Mouse (Mus musculus): ENCODE measurements at regions not wholly inside any gene's neighbourhood (a gene's known extent, or its start where the extent isn't known, plus 50 kb on each side); places are given as distances from the start of the nearest gene placed in this dataset.

- no peak for DNase-seq (ENCODE audit: low spot score)
- WGBS: 73% methylated on average over 13 of the region's 13 CpGs
- Histone ChIP-seq H3K27ac (replicated peaks) (no peak overlapping the region), H3K4me3 (no peak overlapping the region), H3K27me3 (replicated peaks; ENCODE audit: low read depth, poor library complexity, severe bottlenecking) (no peaks in the 10 kb centered on the region), H3K4me1 (peaks cover 3% of the 10 kb centered on the region; the same call in 1 of the 2 replicates), H3K36me3 (replicated peaks) (no peaks in the 10 kb centered on the region), H3K9me3 (no peaks in the 10 kb centered on the region)
Measured at GRCm38 (mm10) chr1:42472495-42473230, 222.9 kb upstream of the Pou3f3 start.

GRCm38 (mm10) chr1:42474197-42474596, 221.4 kb upstream of the Pou3f3 start:
- Histone ChIP-seq H3K4me3 (no peak overlapping the region), H3K4me1 (no peaks in the 10 kb centered on the region), H3K36me3 (replicated peaks) (no peaks in the 10 kb centered on the region), H3K9me3 (no peaks in the 10 kb centered on the region), H3K27ac (replicated peaks) (no peak overlapping the region), H3K27me3 (replicated peaks; ENCODE audit: low read depth, poor library complexity, severe bottlenecking) (no peaks in the 10 kb centered on the region)
- DNase-seq (ENCODE audit: low spot score): no peak
- 79% methylated on average over 8 of the region's 8 CpGs for WGBS

- Histone ChIP-seq H3K4me1 (no peaks in the 10 kb centered on the region), H3K4me3 (no peak overlapping the region), H3K36me3 (replicated peaks) (no peaks in the 10 kb centered on the region), H3K27me3 (replicated peaks; ENCODE audit: low read depth, poor library complexity, severe bottlenecking) (no peaks in the 10 kb centered on the region), H3K27ac (replicated peaks) (no peak overlapping the region), H3K9me3 (no peaks in the 10 kb centered on the region)
- 94% methylated on average over 1 of the region's 1 CpGs for WGBS
- DNase-seq (ENCODE audit: low spot score): no peak
Measured at GRCm38 (mm10) chr1:42474831-42475230, 220.7 kb upstream of the Pou3f3 start.

GRCm38 (mm10) chr1:42475629-42476028, 219.9 kb upstream of the Pou3f3 start:
- DNase-seq (ENCODE audit: low spot score): no peak
- WGBS: 86% methylated on average over 2 of the region's 2 CpGs
- no peak overlapping the region for H3K4me3 ChIP-seq

GRCm38 (mm10) chr1:42480348-42480920, 215.1 kb upstream of the Pou3f3 start:
- no peaks in the 10 kb centered on the region for H3K27me3 ChIP-seq (replicated peaks; ENCODE audit: low read depth, poor library complexity, severe bottlenecking)

More at GRCm38 (mm10) chr1:42475629-42476028, 219.9 kb upstream of the Pou3f3 start:
- no peaks in the 10 kb centered on the region for H3K9me3 ChIP-seq
- no peaks in the 10 kb centered on the region for H3K4me1 ChIP-seq
- H3K27ac ChIP-seq (replicated peaks): no peak overlapping the region
- H3K36me3 ChIP-seq (replicated peaks): no peaks in the 10 kb centered on the region
- H3K27me3 ChIP-seq (replicated peaks; ENCODE audit: low read depth, poor library complexity, severe bottlenecking): no peaks in the 10 kb centered on the region

GRCm38 (mm10) chr1:42489563-42489962, 206.0 kb upstream of the Pou3f3 start:
- Histone ChIP-seq H3K27ac (replicated peaks) (no peak overlapping the region), H3K9me3 (no peaks in the 10 kb centered on the region), H3K4me1 (peaks cover 19% of the 10 kb centered on the region), H3K36me3 (replicated peaks) (no peaks in the 10 kb centered on the region), H3K4me3 (no peak overlapping the region), H3K27me3 (replicated peaks; ENCODE audit: low read depth, poor library complexity, severe bottlenecking) (peaks cover 48% of the 10 kb centered on the region)
- DNase-seq (ENCODE audit: low spot score): no peak
- WGBS: 57% methylated on average over 5 of the region's 5 CpGs

More at GRCm38 (mm10) chr1:42480348-42480920, 215.1 kb upstream of the Pou3f3 start:
- WGBS: 88% methylated on average over 8 of the region's 8 CpGs
- H3K9me3 ChIP-seq: no peaks in the 10 kb centered on the region
- H3K36me3 ChIP-seq (replicated peaks): no peaks in the 10 kb centered on the region
- no peak for DNase-seq (ENCODE audit: low spot score)
- no peak overlapping the region for H3K4me3 ChIP-seq
- no peaks in the 10 kb centered on the region for H3K4me1 ChIP-seq
- H3K27ac ChIP-seq (replicated peaks): no peak overlapping the region

- WGBS: 9% methylated on average over 11 of the region's 11 CpGs
- Histone ChIP-seq H3K27me3 (replicated peaks; ENCODE audit: low read depth, poor library complexity, severe bottlenecking) (peaks cover 49% of the 10 kb centered on the region), H3K9me3 (no peaks in the 10 kb centered on the region), H3K4me3 (peak overlapping the region; percentile 55), H3K27ac (replicated peaks) (peak overlapping the region; percentile 78), H3K36me3 (replicated peaks) (no peaks in the 10 kb centered on the region), H3K4me1 (peaks cover 19% of the 10 kb centered on the region)
- DNase-seq (ENCODE audit: low spot score): peak; percentile 56
Measured at GRCm38 (mm10) chr1:42490856-42491643, 204.5 kb upstream of the Pou3f3 start.

- peaks cover 19% of the 10 kb centered on the region for H3K4me1 ChIP-seq
- no peaks in the 10 kb centered on the region for H3K9me3 ChIP-seq
- peak overlapping the region; percentile 78 for H3K27ac ChIP-seq (replicated peaks)
- peaks cover 56% of the 10 kb centered on the region for H3K27me3 ChIP-seq (replicated peaks; ENCODE audit: low read depth, poor library complexity, severe bottlenecking)
- peak overlapping the region; percentile 55 for H3K4me3 ChIP-seq
- WGBS: 2% methylated on average over 35 of the region's 35 CpGs
- DNase-seq (ENCODE audit: low spot score): peak; percentile 70
- no peaks in the 10 kb centered on the region for H3K36me3 ChIP-seq (replicated peaks)
Measured at GRCm38 (mm10) chr1:42491644-42492277, 203.8 kb upstream of the Pou3f3 start.

- H3K27ac ChIP-seq (replicated peaks): no peak overlapping the region
- 93% methylated on average over 3 of the region's 3 CpGs for WGBS
- no peak for DNase-seq (ENCODE audit: low spot score)
- no peaks in the 10 kb centered on the region for H3K9me3 ChIP-seq
- peaks cover 47% of the 10 kb centered on the region for H3K27me3 ChIP-seq (replicated peaks; ENCODE audit: low read depth, poor library complexity, severe bottlenecking)
- no peak overlapping the region for H3K4me3 ChIP-seq
- no peaks in the 10 kb centered on the region for H3K36me3 ChIP-seq (replicated peaks)
- H3K4me1 ChIP-seq: peaks cover 14% of the 10 kb centered on the region
Measured at GRCm38 (mm10) chr1:42496022-42496421, 199.5 kb upstream of the Pou3f3 start.

GRCm38 (mm10) chr1:42496433-42496832, 199.1 kb upstream of the Pou3f3 start:
- no peaks in the 10 kb centered on the region for H3K36me3 ChIP-seq (replicated peaks)
- 83% methylated on average over 6 of the region's 6 CpGs for WGBS
- no peaks in the 10 kb centered on the region for H3K9me3 ChIP-seq
- H3K27me3 ChIP-seq (replicated peaks; ENCODE audit: low read depth, poor library complexity, severe bottlenecking): peaks cover 43% of the 10 kb centered on the region
- H3K27ac ChIP-seq (replicated peaks): no peak overlapping the region
- peaks cover 10% of the 10 kb centered on the region for H3K4me1 ChIP-seq
- no peak overlapping the region for H3K4me3 ChIP-seq
- DNase-seq (ENCODE audit: low spot score): no peak

GRCm38 (mm10) chr1:42498901-42499300, 196.7 kb upstream of the Pou3f3 start:
- no peaks in the 10 kb centered on the region for H3K36me3 ChIP-seq (replicated peaks)
- no peaks in the 10 kb centered on the region for H3K4me1 ChIP-seq
- H3K4me3 ChIP-seq: no peak overlapping the region
- no peak overlapping the region for H3K27ac ChIP-seq (replicated peaks)
- DNase-seq (ENCODE audit: low spot score): no peak
- H3K27me3 ChIP-seq (replicated peaks; ENCODE audit: low read depth, poor library complexity, severe bottlenecking): peaks cover 23% of the 10 kb centered on the region
- WGBS: 93% methylated on average over 7 of the region's 7 CpGs
- H3K9me3 ChIP-seq: no peaks in the 10 kb centered on the region

- Histone ChIP-seq H3K4me1 (no peaks in the 10 kb centered on the region), H3K4me3 (no peak overlapping the region), H3K36me3 (replicated peaks) (no peaks in the 10 kb centered on the region), H3K27ac (replicated peaks) (no peak overlapping the region), H3K27me3 (replicated peaks; ENCODE audit: low read depth, poor library complexity, severe bottlenecking) (peaks cover 4% of the 10 kb centered on the region; the same call in 1 of the 2 replicates), H3K9me3 (no peaks in the 10 kb centered on the region)
- 78% methylated on average over 9 of the region's 9 CpGs for WGBS
- no peak for DNase-seq (ENCODE audit: low spot score)
Measured at GRCm38 (mm10) chr1:42504491-42504890, 191.1 kb upstream of the Pou3f3 start.

All from embryonic facial prominence, embryonic 10.5 days (tissue).